Mouse (Mus musculus) lung, postnatal 0 days (tissue): ENCODE results near the gene Zfp459. TPM values are rescaled to one million over a fixed set of nuclear protein-coding genes. Genes with fewer than 3 reads are reported as not detected.
"Not testable (repeated sequence)": the region's sequence is repeated elsewhere in the genome, so short reads cannot be mapped to it uniquely, and the experiment has no call there.

Experiments
- ATAC-seq: fragments of 200-750 bp; cut with Nextera tagmentation; 2 replicates; pipeline ENCODE4 v1.8.0; 2017; ENCODE audit warnings: moderate library complexity
- DNase-seq: peaks from one replicate; pipeline ENCODE4 v3.0.0-alpha.2; 2016; ENCODE audit warnings: low spot score
- H3K27ac ChIP-seq: fragments of 300-500 bp; sonication (generic); 2 replicates; pipeline ENCODE4 v1.5.1; 2014; ENCODE audit warnings: antibody characterized with exemption, mild to moderate bottlenecking, low read length, mixed read lengths
- H3K27me3 ChIP-seq: fragments of 300-500 bp; sonication (generic); replicated peaks from 2 replicates; pipeline ENCODE4 v1.6.1; 2014; ENCODE audit warnings: low read length, mixed read lengths; ENCODE audit not compliant: insufficient read depth
- H3K36me3 ChIP-seq: fragments of 300-500 bp; sonication (generic); 2 replicates; pipeline ENCODE4 v1.6.1; 2014; ENCODE audit warnings: low read length, mixed read lengths; ENCODE audit not compliant: insufficient read depth
- H3K4me1 ChIP-seq: fragments of 300-500 bp; sonication (generic); 2 replicates; pipeline ENCODE4 v1.6.1; 2014; ENCODE audit warnings: antibody characterized with exemption, low read depth, low read length, mixed read lengths; ENCODE audit not compliant: insufficient read depth
- H3K4me2 ChIP-seq: fragments of 300-500 bp; sonication (generic); replicated peaks from 2 replicates; pipeline ENCODE4 v1.6.1; 2014; ENCODE audit warnings: low read depth, mild to moderate bottlenecking, low read length, moderate library complexity, mixed read lengths
- H3K4me3 ChIP-seq: fragments of 300-500 bp; sonication (generic); 2 replicates; pipeline ENCODE4 v1.5.1; 2014; ENCODE audit warnings: low read depth, low read length
- H3K9ac ChIP-seq: fragments of 300-500 bp; sonication (generic); replicated peaks from 2 replicates; pipeline ENCODE4 v1.6.1; 2014; ENCODE audit warnings: low read depth, mild to moderate bottlenecking
- H3K9me3 ChIP-seq: fragments of 300-500 bp; sonication (generic); 2 replicates; pipeline ENCODE4 v1.6.1; 2016; ENCODE audit warnings: low read length, mixed read lengths
- CTCF ChIP-seq: IDR thresholded peaks from 2 replicates; pipeline ENCODE4 v1.5.1; 2016; ENCODE audit warnings: antibody characterized with exemption, mild to moderate bottlenecking
- EP300 ChIP-seq: IDR thresholded peaks from 2 replicates; pipeline ENCODE4 v1.6.1; 2016; ENCODE audit warnings: antibody characterized with exemption, mild to moderate bottlenecking, control low read depth
- WGBS: fragments of 180-500 bp; shearing (Covaris S2); extraction: QIAGEN DNeasy Blood & Tissue Kit; methylation state at CpG from one replicate; pipeline ENCODE4 v1.1.7; 2014; 5-methylcytosine and 5-hydroxymethylcytosine counted together
- polyA plus RNA-seq: library from polyadenylated mRNA; unstranded; fragments of >200 nt; fragmentation: Nextera tagmentation; extraction: Ambion mirVana; gene quantifications from 2 replicates; pipeline ENCODE4 v1.2.1, GENCODE M21; 2015

Gene Zfp459
- polyA plus RNA-seq, 1 experiment from 2014 or later: 0.55 TPM

DNA sequence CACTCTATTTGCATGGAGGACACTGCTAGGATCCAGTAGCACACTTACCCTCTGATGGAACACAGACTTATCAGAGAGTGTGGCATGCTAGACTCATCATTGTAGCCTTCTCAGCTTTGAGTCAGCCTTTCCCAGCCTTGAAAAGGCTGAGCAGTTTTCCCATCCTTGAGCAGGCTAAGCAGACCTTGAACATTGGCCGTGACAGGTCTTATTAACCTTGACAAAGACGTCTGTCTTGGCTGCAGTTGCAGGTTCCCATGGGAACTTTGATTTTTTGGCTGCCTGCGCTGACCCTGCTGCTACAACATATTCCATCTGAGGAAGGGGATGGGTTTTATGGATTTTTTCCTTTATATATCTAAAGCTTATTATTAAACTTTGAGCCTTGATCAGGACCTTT is 6.9 kb upstream of the Zfp459 start:
- WGBS: 74% methylated on average over 3 of the region's 3 CpGs
- H3K36me3 ChIP-seq: no peaks in the 10 kb centered on the region
- H3K4me2 ChIP-seq: no peak overlapping the region
- ATAC-seq: no peak
- no peaks in the 10 kb centered on the region for H3K9me3 ChIP-seq
- no peaks in the 10 kb centered on the region for H3K27me3 ChIP-seq
- no peaks in the 10 kb centered on the region for H3K4me1 ChIP-seq
- H3K9ac ChIP-seq: no peak overlapping the region
- H3K27ac ChIP-seq: no peak overlapping the region
- H3K4me3 ChIP-seq: no peak overlapping the region
- TF ChIP-seq EP300 (no peak), CTCF (no peak)
- DNase-seq: no peak

DNA sequence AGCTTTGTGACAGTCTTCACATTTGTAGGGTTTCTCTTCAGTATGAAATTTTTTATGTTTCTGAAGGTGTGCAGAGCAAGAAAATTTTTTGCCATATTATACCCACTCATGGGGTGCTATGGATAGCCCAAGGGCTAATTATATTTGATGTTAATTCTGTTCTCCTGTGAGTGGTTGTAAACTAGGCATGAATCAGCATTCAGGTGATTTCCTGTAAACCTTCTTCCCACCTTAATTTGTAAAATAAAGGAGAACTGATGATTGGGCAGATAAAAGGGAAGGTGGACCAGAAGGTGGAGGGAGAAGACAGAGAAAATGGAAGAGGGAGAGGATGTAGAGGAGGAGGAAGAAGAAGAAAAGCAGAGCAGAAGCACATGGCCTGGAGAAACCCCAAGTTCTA is 4.5 kb upstream of the Zfp459 start:
- H3K9ac ChIP-seq, H3K27me3 ChIP-seq, H3K36me3 ChIP-seq, H3K9me3 ChIP-seq, H3K4me3 ChIP-seq, H3K27ac ChIP-seq, DNase-seq, ATAC-seq, H3K4me2 ChIP-seq, H3K4me1 ChIP-seq: not testable (repeated sequence)

DNA sequence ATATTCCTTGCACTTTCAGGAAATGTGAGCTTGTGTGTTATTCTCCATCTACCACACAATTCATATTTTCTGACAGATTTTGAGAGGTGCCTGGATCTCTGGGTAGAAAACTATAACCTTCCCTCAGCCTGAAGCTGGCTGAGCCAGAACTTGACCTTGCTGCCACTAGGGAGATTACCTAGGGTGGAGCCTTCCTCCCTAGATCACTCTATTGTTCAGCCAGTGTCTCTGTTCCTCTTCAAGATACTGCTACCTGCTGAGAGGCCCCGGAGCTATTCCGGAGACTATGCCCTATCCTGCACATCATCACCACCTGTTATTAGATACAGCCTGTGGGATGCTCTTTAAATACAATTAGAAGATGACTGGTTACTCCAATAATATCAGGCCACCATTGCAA is 1.3 kb upstream of the Zfp459 start:
- not testable (repeated sequence) for H3K27me3 ChIP-seq

DNA sequence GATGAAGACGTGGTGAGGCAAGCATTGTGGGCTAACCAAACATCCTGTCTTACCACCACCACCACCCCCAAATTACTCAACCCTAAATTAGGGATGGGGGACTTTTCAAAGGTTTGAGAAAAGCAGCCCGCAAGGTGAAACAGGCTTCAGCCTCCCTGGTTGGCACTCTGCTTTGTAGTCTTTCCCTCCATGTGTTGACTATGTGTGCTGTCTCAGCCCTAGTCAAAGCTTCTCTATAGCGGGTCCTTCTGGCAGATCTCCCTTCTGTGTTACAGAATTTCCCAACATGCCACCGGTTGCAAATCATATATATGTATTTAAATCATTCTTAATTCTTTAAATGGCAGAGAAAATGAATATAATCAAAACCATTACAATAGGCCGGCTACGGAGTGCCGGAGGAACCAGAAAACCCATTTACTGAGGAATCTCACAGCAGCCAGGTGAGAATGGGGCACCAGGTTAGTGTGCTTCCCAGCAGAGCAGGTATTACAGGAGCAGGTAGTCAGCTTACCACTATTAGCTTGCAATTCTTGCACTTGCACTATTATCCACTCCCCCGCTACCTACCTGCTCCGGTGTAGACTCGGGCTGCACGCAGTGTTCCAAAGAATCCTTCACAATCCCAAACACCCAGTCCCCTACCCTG is 536 bp downstream of the Zfp459 start:
- Histone ChIP-seq H3K4me3 (peak overlapping the region; percentile 50), H3K4me1 (0 out of 2 replicates have a peak, but pooled peaks cover 4% of the 10 kb centered on the region), H3K9me3 (no peaks in the 10 kb centered on the region), H3K27me3 (no peaks in the 10 kb centered on the region), H3K4me2 (peak overlapping the region; percentile 69), H3K9ac (peak overlapping the region; percentile 55), H3K36me3 (no peaks in the 10 kb centered on the region), H3K27ac (no peak overlapping the region)
- 28% methylated on average over 11 of the region's 11 CpGs for WGBS
- TF ChIP-seq EP300 (no peak), CTCF (no peak)
- peak; percentile 5 for DNase-seq
- peak; percentile 40 for ATAC-seq

More for the DNA sequence above, 1.3 kb upstream of the Zfp459 start:
- not testable (repeated sequence) for H3K9ac ChIP-seq, ATAC-seq, DNase-seq, H3K9me3 ChIP-seq, H3K4me1 ChIP-seq, H3K36me3 ChIP-seq, H3K4me3 ChIP-seq, H3K4me2 ChIP-seq, H3K27ac ChIP-seq
- 88% methylated on average over 2 of the region's 2 CpGs for WGBS

DNA sequence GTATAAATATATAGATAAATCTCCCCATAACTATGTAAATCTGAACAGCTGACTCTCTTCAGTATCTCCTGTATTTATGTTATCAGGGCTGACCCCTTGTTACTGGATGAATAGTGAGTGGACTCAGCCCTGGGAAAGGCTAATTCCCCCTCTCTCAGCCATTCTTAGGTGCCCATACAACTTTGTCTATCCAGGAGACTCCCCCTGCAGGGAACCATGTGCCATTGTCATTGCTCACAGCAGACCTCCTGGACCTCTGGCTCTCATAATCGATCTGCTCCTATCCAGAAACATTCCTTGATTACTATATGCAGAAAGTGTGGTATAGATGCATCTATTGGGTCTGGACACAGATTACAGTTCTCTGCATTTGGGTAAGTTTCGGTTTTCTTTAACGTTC is 4.4 kb downstream of the Zfp459 start:
- no peaks in the 10 kb centered on the region for H3K9me3 ChIP-seq
- H3K9ac ChIP-seq: no peak overlapping the region
- DNase-seq (no peak), ATAC-seq (no peak)
- TF ChIP-seq EP300: no peak
- TF ChIP-seq CTCF: 0 out of 2 replicates have a peak, but pooled peaks have one; percentile 11
- H3K4me1 ChIP-seq: 0 out of 2 replicates have a peak, but pooled peaks cover 4% of the 10 kb centered on the region
- no peaks in the 10 kb centered on the region for H3K36me3 ChIP-seq
- H3K4me2 ChIP-seq: no peak overlapping the region
- no peak overlapping the region for H3K27ac ChIP-seq
- H3K27me3 ChIP-seq: no peaks in the 10 kb centered on the region
- WGBS: 87% methylated on average over 3 of the region's 3 CpGs
- H3K4me3 ChIP-seq: no peak overlapping the region

DNA sequence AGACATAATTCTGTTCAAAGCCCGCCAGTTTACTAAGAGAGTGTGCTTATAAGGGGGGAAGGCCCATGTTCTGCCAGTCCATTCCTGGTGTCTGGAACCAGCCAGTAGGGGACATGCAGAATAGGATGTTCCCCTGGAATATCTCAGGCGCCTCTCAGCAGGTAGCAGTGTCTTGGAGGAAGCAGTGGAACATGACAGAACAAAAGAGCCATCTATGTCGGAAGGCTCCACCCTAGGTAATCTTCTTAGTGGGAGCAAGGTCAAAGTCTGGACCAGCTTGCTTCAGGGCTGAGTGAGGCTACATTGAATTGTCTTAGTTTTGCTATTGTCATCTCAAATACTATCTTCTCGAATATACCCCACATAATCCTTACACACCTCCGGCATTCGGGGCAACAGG is 5.5 kb downstream of the Zfp459 start:
- H3K9me3 ChIP-seq: no peaks in the 10 kb centered on the region

DNA sequence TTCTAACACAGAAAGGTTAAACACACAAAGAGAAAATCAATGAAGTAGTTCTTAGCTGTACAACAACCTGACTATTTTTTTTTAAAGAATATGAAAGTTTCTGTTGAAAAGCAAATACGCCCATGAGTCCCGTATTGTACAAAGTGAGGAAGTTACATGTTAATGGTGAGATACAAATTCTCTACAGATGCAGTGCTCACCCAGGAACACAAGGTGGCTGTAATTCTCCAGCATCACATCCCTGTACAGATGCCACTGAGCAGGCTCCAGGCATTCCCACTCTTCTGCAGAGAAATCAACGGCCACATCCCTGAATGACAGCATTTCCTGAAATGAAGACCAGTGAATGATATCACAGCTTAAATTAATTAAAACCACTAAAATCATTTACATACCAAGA is 7.6 kb downstream of the Zfp459 start:
- H3K27ac ChIP-seq, H3K36me3 ChIP-seq, H3K4me3 ChIP-seq, ATAC-seq, DNase-seq, H3K9me3 ChIP-seq, H3K4me2 ChIP-seq, H3K9ac ChIP-seq, H3K27me3 ChIP-seq, H3K4me1 ChIP-seq: not testable (repeated sequence)
- peak; percentile 36; the same call in 1 of the 2 replicates for TF ChIP-seq CTCF
- 57% methylated on average over 3 of the region's 3 CpGs for WGBS

More for the DNA sequence above, 5.5 kb downstream of the Zfp459 start:
- Histone ChIP-seq H3K4me1 (0 out of 2 replicates have a peak, but pooled peaks cover 3% of the 10 kb centered on the region), H3K27me3 (no peaks in the 10 kb centered on the region), H3K4me2 (no peak overlapping the region), H3K4me3 (no peak overlapping the region), H3K9ac (no peak overlapping the region), H3K36me3 (no peaks in the 10 kb centered on the region), H3K27ac (no peak overlapping the region)
- TF ChIP-seq EP300 (no peak), CTCF (no peak)
- WGBS: 85% methylated on average over 6 of the region's 6 CpGs
- ATAC-seq: no peak
- DNase-seq: no peak

DNA sequence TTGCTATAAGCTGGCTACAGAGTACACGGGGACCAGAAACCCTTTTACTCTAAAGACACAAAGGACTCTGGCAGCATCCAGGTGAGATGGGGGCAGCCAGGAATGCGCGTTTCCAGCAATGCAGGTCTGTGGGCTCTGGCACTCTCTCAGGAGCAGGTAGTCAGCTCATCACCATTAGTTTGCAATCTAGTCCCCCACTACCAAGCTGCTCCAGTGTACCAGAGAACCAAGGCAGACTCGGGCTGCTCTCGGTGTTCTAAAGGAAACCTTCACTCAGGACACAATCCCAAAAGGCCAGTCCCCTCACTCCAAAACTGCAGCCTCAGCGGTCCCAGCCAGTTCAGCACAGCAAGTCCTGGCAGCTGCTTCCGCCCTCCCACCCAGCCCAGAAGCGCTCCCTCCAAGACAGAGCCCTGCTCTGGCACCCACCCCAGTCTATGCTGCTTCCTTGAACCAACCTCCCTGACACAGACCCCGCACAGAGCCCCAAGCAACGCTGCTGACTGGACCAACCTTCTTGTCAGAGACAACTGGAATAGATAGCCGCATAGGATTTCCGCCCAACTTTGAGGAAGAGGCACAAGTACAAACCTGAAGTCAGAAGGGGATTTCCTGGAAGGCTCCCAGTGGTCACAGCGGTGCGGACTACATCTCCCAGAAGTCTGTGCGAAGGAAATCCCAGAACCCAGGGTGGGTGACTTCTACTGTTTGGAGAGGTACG is 21.9 kb downstream of the Zfp459 start, which contains the start of gene Zfp429:
TSS of gene Zfp429 (minus strand) at position 637 of the 721 bp plus-strand sequence.
- Histone ChIP-seq H3K27ac (peak within 1 kb of the TSS; percentile 57; the same call in 1 of the 2 replicates), H3K4me3 (peak within 1 kb of the TSS; percentile 51), H3K9ac (peak within 1 kb of the TSS; percentile 38; the same call in 1 of the 2 replicates), H3K4me2 (peak within 1 kb of the TSS; percentile 57)
- H3K4me1 ChIP-seq, H3K27me3 ChIP-seq, H3K9me3 ChIP-seq, H3K36me3 ChIP-seq: not testable (repeated sequence)
- 2% methylated on average over 14 of the region's 16 CpGs for WGBS
- DNase-seq (peak; percentile 82), ATAC-seq (peak; percentile 96)
